Mouse (Mus musculus): ENCODE data around the gene Actr8. TPM values are rescaled to one million over a fixed set of nuclear protein-coding genes. Genes with fewer than 3 reads are reported as not detected.

Gene Actr8
- polyA plus RNA-seq, 2 experiments: 11.3 to 17.3 TPM

DNA sequence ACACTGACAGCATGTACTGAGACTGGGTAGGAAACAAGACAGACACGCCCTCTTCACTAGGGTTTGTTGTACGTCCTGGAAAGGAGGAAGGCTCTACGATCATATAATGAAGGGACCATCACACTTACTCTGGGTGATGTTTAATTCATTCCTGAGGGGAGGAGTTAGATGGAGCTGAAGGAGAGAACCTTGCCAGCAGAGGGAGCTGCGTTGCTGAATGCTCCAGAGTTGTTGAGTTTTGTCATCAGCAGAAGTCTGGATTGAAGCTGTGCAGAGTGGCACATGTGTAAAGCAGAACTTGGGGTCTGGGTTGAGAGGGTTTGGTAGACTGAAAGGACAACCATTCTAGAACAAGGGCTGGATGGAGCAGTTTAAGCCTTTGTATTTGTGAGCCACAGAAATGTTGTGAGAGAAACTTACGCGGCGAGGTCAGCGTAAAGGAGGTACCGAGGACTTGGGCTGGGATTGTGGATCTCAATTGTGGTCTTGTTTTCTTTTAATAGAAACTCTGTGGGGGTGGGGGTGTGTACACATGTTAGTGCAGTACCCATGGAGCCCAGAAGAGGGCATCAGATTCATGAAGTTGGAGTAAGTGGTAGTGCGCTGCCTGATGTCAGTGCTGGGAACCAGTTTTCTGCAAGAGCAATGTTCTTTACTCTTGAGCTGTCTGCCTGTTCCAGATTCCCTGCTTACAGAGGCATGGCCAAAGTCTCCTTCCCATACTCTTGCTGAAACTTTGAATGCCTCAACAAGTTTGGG is 2.5 kb downstream of the Actr8 start:
- ATAC-seq (ENCODE audit: insufficient read depth): no peak

GRCm38 (mm10) chr14:29986096-29986495 is 8.0 kb downstream of the Actr8 start:
- Histone ChIP-seq H3K9ac (replicated peaks) (no peak overlapping the region), H3K36me3 (replicated peaks; ENCODE audit: control insufficient read depth, insufficient read depth, low read depth) (peaks cover 60% of the 10 kb centered on the region), H3K4me3 (ENCODE audit: insufficient read depth in 1 of 2, low read depth in 2 of 2, low read length in 2 of 2) (no peak overlapping the region), H3K27ac (no peak overlapping the region), H3K4me2 (ENCODE audit: low read depth) (no peak overlapping the region), H3K4me1 (replicated peaks; ENCODE audit: control insufficient read depth in 2 of 2, insufficient read depth in 2 of 2, low read length in 1 of 2) (no peaks in the 10 kb centered on the region), H3K27me3 (ENCODE audit: control insufficient read depth, insufficient read depth, low read length) (no peaks in the 10 kb centered on the region), H3K9me3 (ENCODE audit: control insufficient read depth, low read length) (no peaks in the 10 kb centered on the region)
- ATAC-seq (ENCODE audit: insufficient read depth) (no peak), DNase-seq (ENCODE audit: low read depth in 3 of 3, low spot score in 3 of 3) (no peak)
- WGBS (ENCODE audit: insufficient replicate concordance): 82% methylated on average over 4 of the region's 4 CpGs
- TF ChIP-seq EP300 (IDR thresholded peaks at IDR 0.05; ENCODE audit: low read depth): no peak
- no peak for TF ChIP-seq CTCF (IDR thresholded peaks at IDR 0.05; ENCODE audit: low read depth)

More for the DNA sequence above, 2.5 kb downstream of the Actr8 start:
- no peaks in the 10 kb centered on the region for H3K27me3 ChIP-seq (ENCODE audit: control insufficient read depth, insufficient read depth, low read length)
- no peak for DNase-seq (ENCODE audit: low read depth in 3 of 3, low spot score in 3 of 3)
- peaks cover 0 to 10% of the 10 kb centered on the region in 2 experiments; a peak in 2 of 4 replicates for H3K4me1 ChIP-seq (replicated peaks; ENCODE audit: control insufficient read depth in 2 of 2, insufficient read depth in 2 of 2, low read length in 1 of 2)
- TF ChIP-seq CTCF (IDR thresholded peaks at IDR 0.05; ENCODE audit: low read depth): peak; percentile 61
- no peak for TF ChIP-seq EP300 (IDR thresholded peaks at IDR 0.05; ENCODE audit: low read depth)
- no peak overlapping the region for H3K4me2 ChIP-seq (ENCODE audit: low read depth)
- H3K4me3 ChIP-seq (ENCODE audit: insufficient read depth in 1 of 2, low read depth in 2 of 2, low read length in 2 of 2): no peak overlapping the region
- no peak overlapping the region for H3K9ac ChIP-seq (replicated peaks)
- H3K27ac ChIP-seq: no peak overlapping the region
- H3K9me3 ChIP-seq (ENCODE audit: control insufficient read depth, low read length): no peaks in the 10 kb centered on the region
- 89% methylated on average over 10 of the region's 10 CpGs for WGBS (ENCODE audit: insufficient replicate concordance)
- peaks cover 23% of the 10 kb centered on the region for H3K36me3 ChIP-seq (replicated peaks; ENCODE audit: control insufficient read depth, insufficient read depth, low read depth)

GRCm38 (mm10) chr14:29987276-29987675 is 9.1 kb downstream of the Actr8 start:
- H3K27me3 ChIP-seq (ENCODE audit: control insufficient read depth, insufficient read depth, low read length): no peaks in the 10 kb centered on the region
- no peak overlapping the region for H3K4me3 ChIP-seq (ENCODE audit: insufficient read depth in 1 of 2, low read depth in 2 of 2, low read length in 2 of 2)
- H3K4me2 ChIP-seq (ENCODE audit: low read depth): no peak overlapping the region
- no peak overlapping the region for H3K9ac ChIP-seq (replicated peaks)
- WGBS (ENCODE audit: insufficient replicate concordance): 85% methylated on average over 6 of the region's 6 CpGs
- no peak for DNase-seq (ENCODE audit: low read depth in 3 of 3, low spot score in 3 of 3)
- TF ChIP-seq EP300 (IDR thresholded peaks at IDR 0.05; ENCODE audit: low read depth) (no peak), CTCF (IDR thresholded peaks at IDR 0.05; ENCODE audit: low read depth) (no peak)
- H3K36me3 ChIP-seq (replicated peaks; ENCODE audit: control insufficient read depth, insufficient read depth, low read depth): peaks cover 62% of the 10 kb centered on the region
- no peaks in the 10 kb centered on the region for H3K4me1 ChIP-seq (replicated peaks; ENCODE audit: control insufficient read depth in 2 of 2, insufficient read depth in 2 of 2, low read length in 1 of 2)
- H3K27ac ChIP-seq: no peak overlapping the region
- no peaks in the 10 kb centered on the region for H3K9me3 ChIP-seq (ENCODE audit: control insufficient read depth, low read length)
- no peak for ATAC-seq (ENCODE audit: insufficient read depth)

DNA sequence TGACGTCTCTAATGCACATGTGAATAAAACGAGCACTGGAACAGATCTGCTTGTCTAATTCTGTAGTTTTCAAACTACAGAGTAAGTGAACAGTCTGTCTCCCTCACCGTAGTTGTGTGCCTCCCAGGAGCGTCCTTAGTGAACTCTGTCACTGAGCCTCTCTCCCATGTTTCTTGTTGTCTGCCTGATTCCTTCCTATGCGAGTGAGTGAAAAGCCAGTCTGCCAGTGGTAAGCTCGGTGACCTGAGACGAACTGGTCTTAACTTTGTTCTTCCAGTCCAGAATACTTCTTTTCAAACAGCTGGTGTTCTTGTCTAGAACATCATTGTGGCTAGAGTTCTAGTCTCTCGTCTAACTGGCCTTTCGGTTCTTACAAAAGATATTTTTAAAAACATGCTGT is 9.6 kb downstream of the Actr8 start:
- H3K36me3 ChIP-seq (replicated peaks; ENCODE audit: control insufficient read depth, insufficient read depth, low read depth): peaks cover 60% of the 10 kb centered on the region
- H3K4me3 ChIP-seq (ENCODE audit: insufficient read depth in 1 of 2, low read depth in 2 of 2, low read length in 2 of 2): no peak overlapping the region
- H3K9ac ChIP-seq (replicated peaks): no peak overlapping the region
- no peak overlapping the region for H3K27ac ChIP-seq
- no peaks in the 10 kb centered on the region for H3K27me3 ChIP-seq (ENCODE audit: control insufficient read depth, insufficient read depth, low read length)
- 80% methylated on average over 9 of the region's 9 CpGs for WGBS (ENCODE audit: insufficient replicate concordance)
- no peaks in the 10 kb centered on the region for H3K9me3 ChIP-seq (ENCODE audit: control insufficient read depth, low read length)
- no peaks in the 10 kb centered on the region for H3K4me1 ChIP-seq (replicated peaks; ENCODE audit: control insufficient read depth in 2 of 2, insufficient read depth in 2 of 2, low read length in 1 of 2)
- TF ChIP-seq EP300 (IDR thresholded peaks at IDR 0.05; ENCODE audit: low read depth) (no peak), CTCF (IDR thresholded peaks at IDR 0.05; ENCODE audit: low read depth) (no peak)
- H3K4me2 ChIP-seq (ENCODE audit: low read depth): no peak overlapping the region
- no peak for ATAC-seq (ENCODE audit: insufficient read depth)
- no peak for DNase-seq (ENCODE audit: low read depth in 3 of 3, low spot score in 3 of 3)

GRCm38 (mm10) chr14:29988337-29988736 is 10.2 kb downstream of the Actr8 start:
- no peak for ATAC-seq (ENCODE audit: insufficient read depth)

More at GRCm38 (mm10) chr14:29988337-29988736, 10.2 kb downstream of the Actr8 start:
- no peak overlapping the region for H3K4me2 ChIP-seq (ENCODE audit: low read depth)
- no peaks in the 10 kb centered on the region for H3K4me1 ChIP-seq (replicated peaks; ENCODE audit: control insufficient read depth in 2 of 2, insufficient read depth in 2 of 2, low read length in 1 of 2)
- H3K36me3 ChIP-seq (replicated peaks; ENCODE audit: control insufficient read depth, insufficient read depth, low read depth): peaks cover 64% of the 10 kb centered on the region
- 81% methylated on average over 4 of the region's 4 CpGs for WGBS (ENCODE audit: insufficient replicate concordance)
- DNase-seq (ENCODE audit: low read depth in 3 of 3, low spot score in 3 of 3): no peak
- no peak overlapping the region for H3K9ac ChIP-seq (replicated peaks)
- no peaks in the 10 kb centered on the region for H3K9me3 ChIP-seq (ENCODE audit: control insufficient read depth, low read length)
- TF ChIP-seq EP300 (IDR thresholded peaks at IDR 0.05; ENCODE audit: low read depth) (no peak), CTCF (IDR thresholded peaks at IDR 0.05; ENCODE audit: low read depth) (no peak)
- no peak overlapping the region for H3K27ac ChIP-seq
- H3K27me3 ChIP-seq (ENCODE audit: control insufficient read depth, insufficient read depth, low read length): no peaks in the 10 kb centered on the region
- no peak overlapping the region for H3K4me3 ChIP-seq (ENCODE audit: insufficient read depth in 1 of 2, low read depth in 2 of 2, low read length in 2 of 2)

Data from liver, embryonic 14.5 days (tissue).